ENCODE assay signal across 10 mouse cellular contexts in genomic region chr15:57568006-57568630, GRCm38 (mm10).
A peak's percentile ranks its signal among the peaks of the same experiment; 100 is the strongest.
DNase-seq lines count a peak whose midpoint lies in the region; ATAC-seq and TF ChIP-seq lines count a peak whose summit lies in the region.
"Had no signal": no experiment of that assay in that cellular context is flagged by ENCODE, and none has a peak within 500 bp of the region (broad histone marks: within the 10 kb centered on the region; RNA-seq: fewer than 3 reads in every experiment).

No protein-coding gene starts in this region.

- no peak for ATAC-seq in heart, embryonic 11.5 days (replicated peaks; ENCODE audit: insufficient number of reproducible peaks, low FRiP score, low TSS enrichment)
- no peak for ATAC-seq in embryonic facial prominence, embryonic 13.5 days (ENCODE audit: insufficient number of reproducible peaks, insufficient read depth, low FRiP score, low TSS enrichment, low read depth)
- ATAC-seq in limb, embryonic 14.5 days (ENCODE audit: low FRiP score, low read depth) = peak; percentile 86
- ATAC-seq in megakaryocyte progenitor cell, adult 5-6 weeks (replicated peaks; ENCODE audit: poor library complexity) = no peak
- ATAC-seq in intestine, embryonic 15.5 days = no peak

- H3K9me3 ChIP-seq in heart, embryonic 11.5 days (replicated peaks; ENCODE audit: control insufficient read depth, low read length) = no peaks in the 10 kb centered on the region
- no peaks in the 10 kb centered on the region for H3K9me3 ChIP-seq in embryonic facial prominence, embryonic 13.5 days
- no peaks in the 10 kb centered on the region for H3K9me3 ChIP-seq in limb, embryonic 14.5 days (ENCODE audit: control insufficient read depth, low read length)
- H3K9me3 ChIP-seq in intestine, embryonic 15.5 days = no peaks in the 10 kb centered on the region
- H3K9me3 ChIP-seq: heart, embryonic 15.5 days; kidney, embryonic 15.5 days had no signal

- no peak overlapping the region for H3K27ac ChIP-seq in heart, embryonic 11.5 days (ENCODE audit: low read depth, low read length)
- 0 out of 2 replicates have a peak overlapping the region, but pooled peaks have one; percentile 44 for H3K27ac ChIP-seq in embryonic facial prominence, embryonic 13.5 days
- 0 out of 2 replicates have a peak overlapping the region, but pooled peaks have one; percentile 0 for H3K27ac ChIP-seq in limb, embryonic 14.5 days (replicated peaks; ENCODE audit: low read depth, low read length)
- no peak overlapping the region for H3K27ac ChIP-seq in thymus, adult 2 months (ENCODE audit: control insufficient read depth, insufficient read depth, low read length)
- no peak overlapping the region for H3K27ac ChIP-seq in intestine, embryonic 15.5 days
- H3K27ac ChIP-seq: heart, embryonic 15.5 days; kidney, embryonic 15.5 days had no signal

- H3K4me1 ChIP-seq in heart, embryonic 11.5 days (ENCODE audit: control insufficient read depth, insufficient read depth, low read length) = no peaks in the 10 kb centered on the region
- peaks cover 11% of the 10 kb centered on the region; the same call in 1 of the 2 replicates for H3K4me1 ChIP-seq in embryonic facial prominence, embryonic 13.5 days
- H3K4me1 ChIP-seq in limb, embryonic 14.5 days (ENCODE audit: control insufficient read depth, insufficient read depth, low read length) = no peaks in the 10 kb centered on the region
- no peaks in the 10 kb centered on the region for H3K4me1 ChIP-seq in thymus, adult 2 months (replicated peaks; ENCODE audit: control insufficient read depth, insufficient read depth, low read length)
- H3K4me1 ChIP-seq in intestine, embryonic 15.5 days (replicated peaks) = no peaks in the 10 kb centered on the region
- H3K4me1 ChIP-seq: heart, embryonic 15.5 days had no signal

- no peak overlapping the region for H3K9ac ChIP-seq in heart, embryonic 11.5 days (ENCODE audit: low read depth, low read length)
- no peak overlapping the region for H3K9ac ChIP-seq in embryonic facial prominence, embryonic 13.5 days
- no peak overlapping the region for H3K9ac ChIP-seq in limb, embryonic 14.5 days (ENCODE audit: low read depth, low read length, severe bottlenecking)
- no peak overlapping the region for H3K9ac ChIP-seq in intestine, embryonic 15.5 days
- H3K9ac ChIP-seq: heart, embryonic 15.5 days; kidney, embryonic 15.5 days had no signal

- H3K4me2 ChIP-seq in heart, embryonic 11.5 days = no peak overlapping the region
- no peak overlapping the region for H3K4me2 ChIP-seq in embryonic facial prominence, embryonic 13.5 days
- no peak overlapping the region for H3K4me2 ChIP-seq in limb, embryonic 14.5 days (replicated peaks; ENCODE audit: low read depth, low read length, severe bottlenecking)
- H3K4me2 ChIP-seq in intestine, embryonic 15.5 days (replicated peaks) = no peak overlapping the region
- H3K4me2 ChIP-seq: heart, embryonic 15.5 days; kidney, embryonic 15.5 days had no signal

- H3K36me3 ChIP-seq in heart, embryonic 11.5 days (ENCODE audit: control insufficient read depth, insufficient read depth, low read length) = no peaks in the 10 kb centered on the region
- no peaks in the 10 kb centered on the region for H3K36me3 ChIP-seq in embryonic facial prominence, embryonic 13.5 days
- H3K36me3 ChIP-seq in limb, embryonic 14.5 days (ENCODE audit: control insufficient read depth, insufficient read depth, low read length) = no peaks in the 10 kb centered on the region
- H3K36me3 ChIP-seq in thymus, adult 2 months (ENCODE audit: control insufficient read depth, insufficient read depth, low read length) = no peaks in the 10 kb centered on the region
- no peaks in the 10 kb centered on the region for H3K36me3 ChIP-seq in intestine, embryonic 15.5 days
- H3K36me3 ChIP-seq: heart, embryonic 15.5 days; kidney, embryonic 15.5 days had no signal

- WGBS in heart, embryonic 11.5 days (ENCODE audit: insufficient replicate concordance) = 66% methylated on average over 5 of the region's 5 CpGs
- 35% methylated on average over 5 of the region's 5 CpGs for WGBS in embryonic facial prominence, embryonic 13.5 days
- WGBS in limb, embryonic 14.5 days = 52% methylated on average over 5 of the region's 5 CpGs
- WGBS in thymus, adult 2 months = 96% methylated on average over 5 of the region's 5 CpGs
- 56% methylated on average over 5 of the region's 5 CpGs for WGBS in intestine, embryonic 15.5 days

- no peaks in the 10 kb centered on the region for H3K27me3 ChIP-seq in heart, embryonic 11.5 days (ENCODE audit: control insufficient read depth, insufficient read depth, low read length)
- H3K27me3 ChIP-seq in embryonic facial prominence, embryonic 13.5 days = no peaks in the 10 kb centered on the region
- no peaks in the 10 kb centered on the region for H3K27me3 ChIP-seq in limb, embryonic 14.5 days (ENCODE audit: control insufficient read depth, insufficient read depth, low read length)
- no peaks in the 10 kb centered on the region for H3K27me3 ChIP-seq in thymus, adult 2 months (ENCODE audit: control insufficient read depth, insufficient read depth, low read length)
- H3K27me3 ChIP-seq in intestine, embryonic 15.5 days (replicated peaks) = no peaks in the 10 kb centered on the region
- H3K27me3 ChIP-seq: heart, embryonic 15.5 days; kidney, embryonic 15.5 days had no signal

- no peak for TF ChIP-seq CTCF in thymus, adult 2 months (IDR thresholded peaks at IDR 0.05; ENCODE audit: borderline replicate concordance, control insufficient read depth, extremely low read depth, insufficient read depth, low read length, poor library complexity)

- no peak overlapping the region for H3K4me3 ChIP-seq in heart, embryonic 11.5 days (ENCODE audit: low read depth, low read length)
- no peak overlapping the region for H3K4me3 ChIP-seq in embryonic facial prominence, embryonic 13.5 days
- H3K4me3 ChIP-seq in limb, embryonic 14.5 days (replicated peaks; ENCODE audit: low read length) = no peak overlapping the region
- H3K4me3 ChIP-seq in thymus, adult 2 months (ENCODE audit: control insufficient read depth, insufficient read depth, low read length) = no peak overlapping the region
- H3K4me3 ChIP-seq in intestine, embryonic 15.5 days (replicated peaks) = no peak overlapping the region
- H3K4me3 ChIP-seq: heart, embryonic 15.5 days; kidney, embryonic 15.5 days had no signal

- TF ChIP-seq POLR2A in limb, embryonic 14.5 days (IDR thresholded peaks at IDR 0.05; ENCODE audit: borderline replicate concordance, extremely low read depth, insufficient read depth, insufficient read length) = no peak
- no peak for TF ChIP-seq POLR2A in thymus, adult 2 months (IDR thresholded peaks at IDR 0.05; ENCODE audit: control insufficient read depth, extremely low read depth, insufficient read depth, low read length, poor library complexity)

- DNase-seq in heart, postnatal 10 days = peak; percentile 32 to 50
- DNase-seq in MN1 (ENCODE audit: low spot score) = peak; percentile 53
- DNase-seq in limb, embryonic 14.5 days (ENCODE audit: low spot score) = peak; percentile 80
- DNase-seq in thymus, adult 2 months = no peak

- intact Hi-C loops in heart, postnatal 10 days (cut with DNase I) = no loop called here

Comparison
In these comparisons a context has a peak if more than half of its experiments do, and no peak if none do; other contexts are left out.
1. H3K27ac ChIP-seq: peak in embryonic facial prominence, embryonic 13.5 days (single experiment) and limb, embryonic 14.5 days (single experiment); none in heart, embryonic 11.5 days (single experiment), thymus, adult 2 months (single experiment) and intestine, embryonic 15.5 days (single experiment).